Mouse (Mus musculus): ENCODE results near the gene Pcnx2.

Gene Pcnx2

DNA sequence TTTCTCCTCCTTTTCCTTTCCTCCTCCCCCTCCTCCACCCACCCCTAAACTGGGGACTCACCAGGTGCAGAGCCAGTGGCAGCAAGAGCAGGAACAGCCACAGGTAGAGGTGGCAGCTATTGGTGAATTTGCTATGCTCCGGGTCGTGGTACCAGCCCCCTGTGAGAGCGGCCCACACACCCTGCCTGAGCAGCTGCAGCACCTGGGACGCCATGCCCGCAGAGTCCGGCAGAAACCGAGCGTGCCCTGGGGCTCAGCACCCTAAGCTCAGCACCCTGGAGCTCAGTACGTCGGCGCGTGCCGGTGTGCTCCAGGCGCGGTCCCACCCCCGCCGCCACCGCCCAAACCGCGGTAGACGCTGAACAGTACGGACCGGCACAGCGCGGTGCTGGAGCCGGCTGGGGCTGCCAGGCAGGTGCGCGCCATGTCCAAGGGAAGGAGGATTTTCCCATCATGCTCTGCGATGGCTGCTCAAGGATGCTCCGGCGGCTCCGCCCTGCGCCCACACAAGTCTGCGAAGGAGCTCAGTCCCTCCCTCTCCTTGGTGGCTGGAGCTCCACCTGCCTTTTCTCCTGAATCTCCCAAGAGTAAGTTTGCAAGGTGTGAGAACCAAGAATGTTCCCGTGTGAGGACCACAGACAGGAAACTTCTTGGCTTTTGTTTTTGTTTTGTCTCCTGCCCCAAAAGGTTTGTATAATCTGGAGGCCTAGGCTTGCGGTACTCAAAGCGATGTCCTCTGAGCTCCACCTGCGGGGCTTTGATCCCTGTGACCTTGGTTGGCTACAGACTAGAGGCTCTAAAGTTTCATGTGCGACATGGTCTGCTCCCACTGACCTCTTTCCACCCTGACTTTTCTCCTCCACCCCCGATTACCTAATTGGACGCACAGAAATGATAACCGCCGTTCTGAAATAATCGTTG, at the start of gene Pcnx2:
TSS of gene Pcnx2 (minus strand) at position 450 of the 921 bp plus-strand sequence.
- peak; percentile 92 to 95 for DNase-seq

DNA sequence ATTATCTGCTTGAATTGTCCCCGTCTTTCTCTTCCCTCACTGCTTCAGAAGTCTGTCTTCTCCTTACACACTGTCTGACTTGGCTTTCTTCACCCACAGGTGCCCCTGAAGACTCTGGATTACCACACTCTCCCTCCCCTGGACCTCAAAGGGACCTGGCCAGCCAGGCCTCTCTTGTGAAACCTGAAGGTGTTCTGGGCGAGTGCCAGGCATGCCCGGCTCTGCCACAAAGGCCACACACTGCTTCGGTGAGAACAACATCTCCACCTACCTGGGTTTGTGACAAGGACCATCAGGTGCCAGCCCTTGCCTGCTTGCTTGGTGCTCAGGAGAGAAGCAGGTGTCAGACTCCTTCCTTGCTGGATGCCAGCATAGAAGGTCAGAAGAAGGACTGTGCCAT, 46.4 kb upstream of the Pcnx2 start:
- DNase-seq: no peak

DNA sequence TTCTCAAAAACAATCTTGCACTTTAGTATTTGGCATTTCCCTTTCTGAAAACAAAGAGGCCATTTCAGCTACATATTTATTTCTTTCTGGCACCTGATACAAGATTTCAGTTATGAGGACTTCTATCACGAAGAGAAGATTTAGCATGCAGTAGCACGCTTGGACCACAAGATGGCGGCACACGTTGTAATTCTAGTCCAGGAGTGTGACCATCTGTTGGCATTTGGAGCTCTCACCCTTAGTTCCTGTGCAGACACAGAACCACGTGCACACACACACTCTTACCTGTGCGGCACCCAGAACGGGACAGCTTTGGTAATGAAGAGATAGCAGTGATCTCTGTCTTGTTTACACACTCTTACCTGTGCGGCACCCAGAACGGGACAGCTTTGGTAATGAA, 37.5 kb upstream of the Pcnx2 start:
- DNase-seq: peak; percentile 82 to 86

DNA sequence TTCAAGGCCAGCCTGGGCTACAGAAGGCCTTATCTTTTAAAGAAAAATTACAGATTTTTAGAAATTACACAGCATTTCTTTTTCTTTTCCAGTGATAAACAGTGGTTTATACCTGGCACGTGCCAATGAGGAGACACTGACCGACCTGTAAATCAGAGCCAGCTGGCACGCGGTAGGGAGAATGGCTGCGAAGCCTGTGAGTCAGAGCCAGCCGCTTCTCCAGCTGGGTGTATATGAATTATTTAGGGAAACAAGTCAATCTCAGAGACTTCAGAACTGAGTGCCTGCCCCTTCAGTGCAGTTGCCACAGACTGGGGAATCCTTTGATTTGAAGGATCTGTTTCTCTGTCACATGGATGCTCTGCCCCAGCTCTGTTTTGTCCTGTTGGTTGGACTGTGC, 33.7 kb upstream of the Pcnx2 start:
- DNase-seq: no peak

DNA sequence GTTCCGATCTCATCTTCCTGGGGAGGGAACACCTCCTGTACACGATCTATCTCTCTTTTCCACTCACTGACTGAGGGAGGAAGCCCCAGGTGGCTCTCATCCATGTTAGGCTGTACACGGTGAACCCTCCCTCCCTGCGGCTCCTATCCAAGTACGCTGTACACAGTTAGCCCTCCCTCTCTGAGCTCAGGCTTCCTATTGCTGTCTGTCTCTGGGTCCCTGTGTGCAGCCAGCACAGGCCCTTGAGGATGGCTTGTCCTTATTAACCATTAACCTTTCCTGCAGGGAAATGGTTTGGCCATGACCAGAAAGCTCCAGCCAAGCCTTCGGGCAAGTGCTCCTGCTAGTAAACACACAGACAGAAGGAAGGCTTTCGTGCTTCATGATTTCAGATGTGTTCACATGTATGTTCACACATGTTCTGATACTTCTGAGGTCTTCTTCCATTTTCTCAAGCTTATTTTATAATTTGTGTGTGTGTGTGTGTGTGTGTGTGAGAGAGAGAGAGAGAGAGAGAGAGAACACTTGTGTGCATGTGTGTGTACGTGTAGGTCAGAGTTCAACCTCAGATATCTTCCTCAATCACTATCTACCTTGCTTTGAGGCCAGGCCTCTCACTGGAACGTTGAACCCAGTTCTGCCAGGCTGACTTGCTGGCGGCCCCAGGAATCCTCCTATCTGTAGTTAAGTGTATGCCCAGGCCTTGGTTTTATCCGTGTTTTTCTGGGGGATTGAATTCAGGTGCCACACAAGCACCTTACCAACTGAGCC, 32.3 kb upstream of the Pcnx2 start:
- no peak for DNase-seq

DNA sequence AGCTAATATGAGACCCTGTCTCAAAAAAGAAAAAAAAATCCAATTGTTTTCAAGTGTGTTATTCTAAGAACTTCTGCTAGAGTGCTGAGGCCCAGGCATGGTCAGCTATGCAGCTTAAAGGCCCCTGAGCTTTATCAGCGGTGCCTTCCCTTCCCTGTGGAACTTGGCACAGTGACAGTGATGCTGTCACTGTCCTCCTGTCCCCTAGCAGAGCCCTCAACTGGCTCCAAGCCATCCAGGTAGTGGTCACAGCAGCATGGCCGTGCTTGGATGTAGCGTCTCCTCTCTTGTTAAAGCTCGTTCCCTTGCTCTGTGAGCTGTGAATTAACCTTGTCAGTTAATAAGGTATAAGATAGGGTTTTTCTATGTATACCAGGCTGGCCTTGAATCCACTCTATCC, 28.5 kb upstream of the Pcnx2 start:
- no peak for DNase-seq

DNA sequence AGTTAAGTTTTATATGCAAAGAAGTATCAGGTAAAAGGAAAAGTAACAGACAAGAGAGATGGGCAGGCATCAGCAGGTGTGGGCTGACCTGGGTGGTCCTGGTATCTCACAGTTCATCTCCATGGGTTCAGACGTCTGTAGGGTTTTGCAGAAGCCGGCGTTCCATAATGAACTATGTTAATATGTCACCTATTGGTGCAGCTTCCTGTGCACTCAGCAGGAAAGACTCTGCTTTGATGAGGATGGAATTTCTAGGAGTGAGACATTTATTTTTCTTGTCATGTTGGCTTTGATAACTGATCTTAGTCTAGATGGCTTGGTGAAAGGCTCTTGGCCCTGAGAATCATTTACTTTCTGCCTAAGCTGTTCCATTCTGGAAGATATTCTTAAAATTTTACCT, 24.2 kb upstream of the Pcnx2 start:
- no peak for DNase-seq

DNA sequence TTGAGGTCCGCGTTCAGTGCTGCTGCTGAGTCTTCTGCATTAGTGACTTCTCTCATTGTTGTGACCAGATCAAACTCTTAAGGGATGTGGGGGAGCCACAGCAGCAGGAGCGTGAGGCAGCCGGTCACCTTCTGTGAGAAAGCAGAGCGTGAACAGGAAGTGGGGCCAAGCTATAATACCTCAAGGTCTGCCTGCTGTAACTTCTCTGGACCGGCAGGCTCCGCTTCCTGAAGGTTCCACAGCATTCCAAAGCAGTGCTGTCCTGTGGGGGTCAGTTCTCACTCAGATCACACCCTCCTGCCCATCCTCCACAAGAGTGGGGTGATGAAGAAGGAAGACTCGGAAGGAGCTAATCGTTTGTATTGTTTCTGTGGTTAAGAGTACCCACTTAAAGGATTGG, 22.6 kb upstream of the Pcnx2 start:
- DNase-seq: no peak

DNA sequence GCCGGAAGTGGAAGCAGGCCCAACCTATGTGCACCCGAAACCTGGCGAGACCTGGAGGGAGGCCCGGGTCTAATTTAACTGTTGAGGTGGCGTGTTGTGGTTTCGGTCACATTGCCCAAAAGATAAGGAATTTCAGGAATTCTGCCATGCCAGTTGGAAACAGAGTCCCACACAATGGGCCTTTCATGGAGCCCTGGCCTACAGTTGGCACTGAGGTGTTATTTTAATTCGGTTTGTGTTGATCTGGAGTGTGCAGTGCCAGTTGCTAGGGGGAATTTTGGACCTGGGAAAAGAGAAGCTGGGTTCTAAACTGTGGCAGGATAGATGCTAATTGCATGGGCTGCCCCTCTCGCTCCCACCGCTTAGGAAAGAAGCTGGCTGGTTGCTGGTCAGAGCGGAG, 22.2 kb upstream of the Pcnx2 start:
- no peak for DNase-seq

DNA sequence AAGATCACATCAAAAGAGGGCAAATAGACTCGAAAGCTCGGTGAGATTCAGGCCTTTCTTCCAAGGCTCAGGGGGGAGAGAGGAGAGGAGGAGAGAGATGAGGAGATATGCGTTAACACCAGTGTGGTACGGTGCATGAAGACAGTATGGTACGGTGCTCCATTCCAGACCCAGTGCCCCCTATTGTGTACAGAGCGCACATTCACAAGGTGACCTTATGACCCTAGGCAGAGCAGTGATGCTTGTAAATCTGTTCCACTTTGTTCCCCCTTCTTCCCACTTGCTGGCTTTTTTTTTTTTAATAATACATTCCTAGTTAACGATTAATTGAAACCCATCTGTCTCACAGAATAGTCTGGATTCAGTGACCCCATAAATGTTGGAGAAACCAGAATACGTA, 21.4 kb upstream of the Pcnx2 start:
- no peak for DNase-seq

DNA sequence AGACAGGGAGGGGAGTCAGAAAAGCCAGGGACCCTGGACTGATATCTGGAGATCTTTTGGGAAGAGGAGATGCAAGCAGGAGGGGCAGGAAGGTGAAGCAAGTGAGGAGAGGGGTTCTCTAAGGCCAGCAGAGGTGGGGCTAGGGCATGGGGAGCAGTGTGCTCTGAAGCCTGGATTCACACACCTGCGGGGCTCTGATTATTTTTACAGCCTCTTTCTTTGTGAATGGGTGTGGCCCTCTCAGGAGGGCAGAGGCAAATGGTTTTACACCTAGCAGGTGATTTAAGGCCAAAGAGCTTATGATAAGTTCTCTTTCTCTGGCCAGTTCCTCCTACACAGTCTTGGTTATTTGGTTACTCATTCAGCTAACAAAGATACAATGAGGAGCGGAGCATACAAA, 20.6 kb upstream of the Pcnx2 start:
- DNase-seq: no peak

DNA sequence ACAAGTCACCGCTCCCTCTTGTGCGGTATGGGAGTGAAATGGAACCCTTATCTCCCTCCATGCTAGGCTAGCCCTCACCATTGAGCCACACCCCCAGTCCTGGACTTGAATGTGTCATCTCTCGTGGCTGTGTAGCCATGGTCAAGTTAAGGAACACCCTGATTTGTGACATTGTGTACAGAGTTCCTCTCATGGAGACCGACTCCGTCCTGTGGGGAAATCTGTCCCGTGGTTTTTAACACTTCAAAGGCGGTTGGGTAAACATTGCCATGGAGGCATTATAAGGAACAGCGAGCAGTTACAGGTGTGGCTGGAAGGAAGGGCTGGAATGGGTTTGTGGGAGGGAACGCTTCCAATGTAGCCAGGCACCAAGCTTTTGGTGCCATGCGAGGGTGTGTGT, 18.9 kb upstream of the Pcnx2 start:
- DNase-seq: no peak

DNA sequence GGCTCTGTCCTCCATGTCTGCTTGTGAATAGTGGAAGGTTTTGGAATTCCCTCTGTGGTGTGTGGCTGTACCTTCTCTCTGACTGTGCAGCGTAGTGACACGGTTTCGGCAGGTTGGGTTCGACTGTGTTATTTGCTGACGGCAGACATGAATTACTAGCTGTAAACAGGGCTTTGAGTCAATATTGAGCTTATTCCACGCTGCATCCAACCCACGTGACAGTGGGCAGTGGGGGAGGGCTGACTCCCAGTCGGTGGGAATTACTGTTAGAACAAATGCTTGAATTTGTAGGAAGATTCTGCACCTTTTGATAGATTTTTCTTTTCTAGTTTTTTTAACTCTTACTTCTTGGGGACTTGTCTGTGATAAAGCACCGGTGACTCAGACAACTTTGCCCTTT, 16.3 kb upstream of the Pcnx2 start:
- DNase-seq: no peak

DNA sequence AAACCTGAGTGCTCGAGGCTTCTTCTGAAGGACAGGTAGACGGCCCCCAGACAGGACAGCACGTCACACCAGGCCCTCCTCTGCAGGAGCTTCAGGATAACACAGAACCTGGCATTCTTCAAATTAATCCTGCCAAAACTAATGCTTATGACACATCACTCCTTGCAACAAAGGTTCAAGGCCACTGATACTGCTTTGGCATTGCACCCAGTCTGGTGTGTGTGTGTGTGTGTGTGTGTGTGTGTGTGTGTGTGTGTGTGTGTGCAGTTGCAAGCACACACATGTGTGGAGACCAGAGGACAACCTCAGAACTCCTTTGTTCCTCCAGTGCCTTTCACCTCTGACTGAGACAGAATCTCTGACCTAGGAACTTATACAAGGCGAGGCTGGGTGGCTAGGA, 15.1 kb upstream of the Pcnx2 start:
- no peak for DNase-seq

DNA sequence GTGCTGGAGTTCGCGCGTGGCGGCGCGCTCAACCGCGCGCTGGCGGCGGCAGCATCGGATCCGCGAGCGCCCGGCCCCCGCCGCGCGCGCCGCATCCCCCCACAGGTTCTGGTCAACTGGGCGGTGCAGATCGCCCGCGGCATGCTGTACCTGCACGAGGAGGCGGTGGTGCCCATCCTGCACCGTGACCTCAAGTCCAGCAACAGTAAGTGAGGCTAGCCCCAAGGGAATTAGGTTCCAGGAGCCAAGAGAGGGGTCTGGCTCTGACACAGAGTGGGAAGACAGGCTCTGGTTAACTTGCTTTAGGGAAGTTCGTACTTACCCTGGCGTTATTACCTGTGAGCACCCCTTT, 13.1 kb upstream of the Pcnx2 start:
- DNase-seq: no peak

DNA sequence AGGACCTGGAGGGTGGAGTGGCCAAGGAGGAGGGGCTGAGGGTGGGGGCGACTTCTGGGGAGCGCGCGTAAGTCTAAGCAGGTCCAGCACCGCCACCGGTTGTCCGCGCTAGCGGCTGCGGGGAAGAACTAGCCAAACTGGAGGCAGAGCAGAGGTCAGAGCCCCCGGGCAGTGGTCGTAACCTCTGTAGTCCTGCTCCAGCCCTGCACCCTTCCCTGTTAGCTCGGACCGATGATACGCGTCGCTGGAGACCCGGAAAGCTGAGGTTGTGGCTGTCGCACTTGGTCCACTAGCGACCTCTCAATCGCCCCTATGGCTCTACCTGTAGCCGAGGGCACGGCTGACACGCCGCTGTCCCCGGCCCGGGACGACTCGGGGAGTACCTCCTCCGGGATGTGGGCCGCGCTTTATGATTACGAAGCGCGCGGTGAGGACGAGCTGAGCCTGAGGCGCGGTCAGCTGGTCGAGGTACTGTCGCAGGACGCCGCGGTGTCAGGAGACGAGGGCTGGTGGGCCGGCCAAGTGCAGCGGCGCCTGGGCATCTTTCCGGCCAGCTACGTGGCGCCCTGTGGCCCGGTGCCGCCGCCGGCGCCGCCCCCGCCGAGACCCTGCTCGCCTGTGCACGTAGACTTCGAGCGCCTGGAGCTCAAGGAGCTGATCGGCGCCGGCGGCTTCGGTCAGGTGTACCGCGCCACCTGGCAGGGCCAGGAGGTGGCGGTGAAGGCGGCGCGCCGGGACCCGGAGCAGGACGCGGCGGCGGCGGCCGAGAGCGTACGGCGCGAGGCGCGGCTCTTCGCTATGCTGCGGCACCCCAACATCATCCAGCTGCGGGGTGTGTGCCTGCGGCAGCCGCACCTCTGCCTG, 12.5 kb upstream of the Pcnx2 start, which contains the start of gene Map3k21:
TSS of gene Map3k21 (plus strand) at position 86 of the 864 bp plus-strand sequence.
- peak; percentile 33 to 62 for DNase-seq

DNA sequence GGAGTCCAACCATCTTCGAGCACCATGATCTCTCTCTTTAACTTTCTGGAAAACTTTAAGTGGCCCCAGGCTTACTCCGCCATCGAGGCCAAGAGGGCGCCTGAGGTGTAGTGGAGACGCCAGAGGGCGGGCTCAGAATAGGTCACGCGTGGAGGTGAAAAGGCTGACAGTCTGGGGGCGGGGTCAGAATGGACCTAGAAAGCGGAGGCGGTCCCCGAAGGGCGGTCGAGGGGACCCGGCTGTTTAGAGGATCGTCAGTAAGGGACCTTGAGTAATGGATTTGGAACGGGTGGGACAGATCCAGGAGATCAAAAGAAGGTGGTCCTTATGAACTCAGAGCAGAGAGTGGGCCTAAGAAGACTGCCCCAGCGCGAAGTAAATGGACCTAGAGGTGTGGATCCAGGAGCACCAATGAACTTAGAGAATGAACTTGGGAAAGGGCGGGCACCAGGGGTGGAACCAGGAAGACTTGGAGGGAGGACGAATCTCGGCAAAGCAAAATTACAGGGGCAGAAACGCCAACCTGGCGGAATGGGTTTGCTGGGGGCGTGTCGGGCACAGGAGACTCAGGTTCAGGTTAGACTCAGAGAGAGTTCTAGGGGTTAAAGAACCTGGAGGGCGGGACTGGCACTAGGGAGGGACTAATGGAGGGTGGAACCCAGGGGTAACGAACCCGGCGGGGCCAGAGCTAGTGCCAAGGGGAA, 11.7 kb upstream of the Pcnx2 start:
- DNase-seq: peak in 1 of 2 experiments; percentile 31

DNA sequence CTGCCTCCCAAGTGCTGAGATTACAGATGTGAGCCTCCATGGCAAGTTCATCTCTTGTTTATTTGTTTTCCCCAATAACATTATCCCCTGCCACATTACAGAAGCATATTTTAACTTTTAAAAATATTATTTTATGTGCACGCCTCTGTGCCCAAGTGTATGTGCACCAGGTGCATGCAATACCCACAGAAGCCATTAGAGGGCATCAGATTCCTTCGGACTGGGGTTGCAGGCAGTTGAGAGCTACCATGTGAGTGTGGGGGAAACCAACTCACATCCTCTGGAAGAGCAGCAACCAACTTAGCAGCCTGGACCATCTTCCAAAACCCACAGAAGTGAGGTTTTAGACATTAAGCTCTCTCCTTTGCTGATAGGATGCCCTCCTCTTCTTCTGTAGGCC, 9.2 kb upstream of the Pcnx2 start:
- no peak for DNase-seq

DNA sequence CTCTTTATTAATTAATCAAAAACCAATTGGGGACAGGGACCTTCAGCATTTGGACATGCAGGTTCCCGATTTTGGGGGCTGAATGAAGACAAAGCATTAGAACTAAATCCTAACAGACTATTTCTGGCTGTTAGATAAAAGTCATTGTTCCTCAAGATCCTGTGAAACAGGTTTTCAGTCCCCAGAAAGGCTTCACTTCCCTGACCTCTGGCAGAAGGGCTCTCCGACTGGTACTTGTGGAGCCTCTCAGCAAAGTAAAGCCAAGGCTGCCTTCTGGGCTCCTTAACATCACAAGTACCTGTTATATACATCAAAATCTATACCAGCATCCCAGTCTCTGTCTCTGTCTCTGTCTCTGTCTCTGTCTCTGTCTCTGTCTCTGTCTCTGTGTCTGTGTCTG, 7.2 kb upstream of the Pcnx2 start:
- DNase-seq: no peak

DNA sequence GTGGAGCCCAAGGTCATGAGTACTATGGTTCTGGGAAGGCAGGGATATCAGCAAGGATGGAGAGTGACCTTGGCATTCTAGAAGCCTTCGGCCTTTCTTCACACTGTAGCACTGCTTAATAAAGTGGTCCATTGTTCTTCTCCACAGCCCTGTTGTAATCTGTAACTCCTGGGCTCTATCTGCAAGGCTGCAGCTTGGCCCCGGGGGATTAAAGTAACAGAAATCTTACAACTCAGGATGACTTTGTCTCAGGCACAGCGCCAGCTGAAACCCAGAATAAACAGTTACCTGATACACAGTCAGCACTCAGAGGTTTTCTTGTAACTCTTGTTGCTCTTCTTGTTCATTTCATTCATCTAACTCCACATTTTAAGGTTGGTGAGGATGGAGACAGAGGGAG, 4.4 kb upstream of the Pcnx2 start:
- no peak for DNase-seq

DNA sequence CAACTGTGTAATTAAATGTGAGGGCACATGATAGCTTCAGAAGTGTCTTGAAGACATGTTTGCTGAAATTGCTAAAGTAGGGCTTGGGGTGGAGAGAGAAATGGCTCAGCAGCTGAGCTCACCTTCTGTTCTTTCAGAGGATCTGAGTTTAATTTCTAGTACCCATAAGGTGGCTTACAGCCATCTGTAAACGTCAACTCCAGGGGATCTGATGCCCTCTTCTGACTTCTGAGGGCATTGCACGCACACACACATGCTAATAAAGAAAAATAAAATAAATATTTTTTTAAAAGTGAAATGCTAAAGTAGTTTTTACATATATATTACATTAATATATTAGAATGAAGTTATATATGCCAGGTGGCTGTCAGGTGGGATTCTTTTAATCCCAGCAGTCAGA, 3.0 kb upstream of the Pcnx2 start:
- peak in 1 of 2 experiments; percentile 19 for DNase-seq

DNA sequence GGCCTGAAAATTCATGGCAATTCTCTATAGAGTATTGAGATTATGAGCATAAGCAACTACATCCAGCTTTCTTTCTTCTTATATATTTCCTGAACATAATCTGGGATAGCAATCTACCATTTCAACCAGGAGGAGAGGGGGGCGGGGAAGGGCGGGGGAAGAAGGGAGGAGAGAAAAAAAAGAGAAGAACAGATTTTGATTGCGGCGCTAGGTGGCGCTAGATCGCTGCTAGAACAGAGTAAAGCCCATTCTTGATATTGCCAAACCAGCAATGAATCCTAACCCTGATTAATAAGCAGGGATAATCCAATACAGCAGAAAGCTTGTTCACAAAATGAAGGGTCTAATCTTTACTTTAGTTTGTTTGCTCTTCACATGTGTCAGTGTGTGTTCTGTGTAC, 782 bp upstream of the Pcnx2 start:
- peak; percentile 78 to 82 for DNase-seq

DNA sequence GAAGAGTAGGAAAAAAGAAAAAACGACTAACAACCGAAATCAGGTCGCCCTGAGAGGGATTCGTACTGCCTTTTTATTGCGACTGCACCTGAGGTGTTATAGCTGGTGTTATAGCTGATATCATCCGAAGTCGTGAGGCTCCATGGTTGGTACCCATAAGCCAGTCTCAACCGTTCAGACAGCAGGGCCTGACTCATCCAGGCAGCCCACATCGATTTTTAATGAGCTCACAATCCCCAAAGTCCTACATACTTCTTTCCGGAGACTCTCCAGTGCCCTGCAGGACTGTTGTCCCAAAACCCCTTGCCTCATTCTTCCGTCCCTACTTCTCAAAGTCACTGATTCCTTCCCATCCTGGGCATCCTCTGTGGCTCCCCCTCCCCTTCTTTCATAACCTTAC, 729 bp downstream of the Pcnx2 start:
- DNase-seq: peak; percentile 15 to 18
